Mouse (Mus musculus) MEL (cell line): ENCODE results near the gene Urb1. TPM values are rescaled to one million over a fixed set of nuclear protein-coding genes. Genes with fewer than 3 reads are reported as not detected.

Experiments used
- DNase-seq: peaks from one replicate; pipeline ENCODE4 v3.0.0; 2011; ENCODE audit warnings: low read depth, low spot score
- H3K27ac ChIP-seq: 2 replicates; pipeline ENCODE4 v1.5.1; 2012; ENCODE audit warnings: low read depth, mild to moderate bottlenecking, control low read depth, low read length, moderate library complexity; ENCODE audit not compliant: control insufficient read depth
- H3K27me3 ChIP-seq, 2 experiments: fragments of 150-350 bp in 1 of 2; sonication (generic) in 1 of 2; 2 replicates each; pipeline ENCODE4 v1.6.1; 2012; ENCODE audit warnings: low read length in 2 of 2, mild to moderate bottlenecking in 2 of 2, improper control_type of control experiment in 1 of 2, moderate library complexity in 1 of 2; ENCODE audit not compliant: insufficient read depth in 2 of 2, control insufficient read depth in 1 of 2
- H3K36me3 ChIP-seq, 2 experiments: 2 replicates each; pipeline ENCODE4 v1.6.1; 2012 to 2014; ENCODE audit warnings: low read length in 2 of 2, improper control_type of control experiment in 1 of 2, inconsistent platforms in 1 of 2, mild to moderate bottlenecking in 1 of 2; ENCODE audit not compliant: insufficient read depth in 2 of 2, control insufficient read depth in 1 of 2
- H3K4me1 ChIP-seq, 2 experiments: fragments of 150-350 bp in 1 of 2; sonication (generic) in 1 of 2; 2 replicates each; pipeline ENCODE4 v1.6.1; 2012; ENCODE audit warnings: low read length in 2 of 2, improper control_type of control experiment in 1 of 2, mild to moderate bottlenecking in 1 of 2; ENCODE audit not compliant: insufficient read depth in 2 of 2, control insufficient read depth in 1 of 2
- H3K4me3 ChIP-seq, 2 experiments: fragments of 150-350 bp in 1 of 2; sonication (generic) in 1 of 2; 2 replicates each; pipeline ENCODE4 v1.5.1; 2012; ENCODE audit warnings: low read depth in 2 of 2, low read length in 2 of 2, mild to moderate bottlenecking in 2 of 2, moderate library complexity in 2 of 2, control low read depth in 1 of 2, improper control_type of control experiment in 1 of 2; ENCODE audit not compliant: control insufficient read depth in 1 of 2, insufficient read depth in 1 of 2
- H3K79me2 ChIP-seq: 2 replicates; pipeline ENCODE4 v1.6.1; 2012; ENCODE audit warnings: mild to moderate bottlenecking, low read length, moderate library complexity; ENCODE audit not compliant: control insufficient read depth, poor library complexity, insufficient read depth
- H3K9ac ChIP-seq: 2 replicates; pipeline ENCODE4 v1.6.1; 2012; ENCODE audit warnings: low read depth, mild to moderate bottlenecking, control low read depth, low read length, moderate library complexity; ENCODE audit not compliant: control insufficient read depth, poor library complexity, severe bottlenecking
- H3K9me3 ChIP-seq: fragments of 150-350 bp; sonication (generic); replicated peaks from 2 replicates; pipeline ENCODE4 v1.6.1; 2012; ENCODE audit warnings: mild to moderate bottlenecking, low read length, improper control_type of control experiment, moderate library complexity; ENCODE audit not compliant: insufficient read depth
- BHLHE40 ChIP-seq: IDR thresholded peaks from 2 replicates; pipeline ENCODE4 v1.6.1; 2012; ENCODE audit warnings: low read depth, mild to moderate bottlenecking, inconsistent platforms, low read length, improper control_type of control experiment, borderline replicate concordance
- CHD1 ChIP-seq: IDR thresholded peaks from 2 replicates; pipeline ENCODE4 v1.6.1; 2012; ENCODE audit warnings: low read depth, mild to moderate bottlenecking, inconsistent platforms, low read length, improper control_type of control experiment
- CHD2 ChIP-seq: IDR thresholded peaks from 2 replicates; pipeline ENCODE4 v1.6.1; 2011; ENCODE audit warnings: low read length, improper control_type of control experiment
- E2F4 ChIP-seq: IDR thresholded peaks from 2 replicates; pipeline ENCODE4 v1.6.1; 2011; ENCODE audit warnings: low read depth, low read length, improper control_type of control experiment, borderline replicate concordance
- ELF1 ChIP-seq: IDR thresholded peaks from 2 replicates; pipeline ENCODE4 v1.6.1; 2014; ENCODE audit warnings: low read depth, mild to moderate bottlenecking, inconsistent platforms, low read length, improper control_type of control experiment, moderate library complexity
- GABPA ChIP-seq: IDR thresholded peaks from 2 replicates; pipeline ENCODE4 v1.6.1; 2012; ENCODE audit warnings: low read depth, mild to moderate bottlenecking, inconsistent platforms, low read length, improper control_type of control experiment, moderate library complexity
- HCFC1 ChIP-seq: IDR thresholded peaks from 2 replicates; pipeline ENCODE4 v1.6.1; 2012; ENCODE audit warnings: low read depth, mild to moderate bottlenecking, inconsistent platforms, low read length, improper control_type of control experiment, moderate library complexity
- MAFK ChIP-seq: IDR thresholded peaks from 2 replicates; pipeline ENCODE4 v1.6.1; 2011; ENCODE audit warnings: low read depth, mild to moderate bottlenecking, low read length, improper control_type of control experiment, borderline replicate concordance
- MAX ChIP-seq: IDR thresholded peaks from 2 replicates; pipeline ENCODE4 v1.6.1; 2011; ENCODE audit warnings: low read length, improper control_type of control experiment
- MEF2A ChIP-seq: IDR thresholded peaks from 2 replicates; pipeline ENCODE4 v1.6.1; 2014; ENCODE audit warnings: low read depth, mild to moderate bottlenecking, inconsistent platforms, low read length, improper control_type of control experiment; ENCODE audit not compliant: poor library complexity, insufficient replicate concordance, severe bottlenecking; ENCODE audit errors: extremely low read depth
- MXI1 ChIP-seq: IDR thresholded peaks from 2 replicates; pipeline ENCODE4 v1.6.1; 2011; ENCODE audit warnings: mild to moderate bottlenecking, low read depth, low read length, improper control_type of control experiment
- MYC ChIP-seq: IDR thresholded peaks from 2 replicates; pipeline ENCODE4 v1.6.1; 2011; ENCODE audit warnings: low read depth, mild to moderate bottlenecking, low read length, improper control_type of control experiment, moderate library complexity
- NELFE ChIP-seq: IDR thresholded peaks from 2 replicates; pipeline ENCODE4 v1.6.1; 2011; ENCODE audit warnings: low read depth, low read length, improper control_type of control experiment
- POLR2A ChIP-seq, 2 experiments: IDR thresholded peaks; 2 replicates each; pipeline ENCODE4 v1.6.1; 2011 to 2012; ENCODE audit warnings: low read length in 2 of 2, mild to moderate bottlenecking in 2 of 2, control low read depth in 1 of 2, improper control_type of control experiment in 1 of 2, low read depth in 1 of 2, moderate library complexity in 1 of 2; ENCODE audit not compliant: control insufficient read depth in 1 of 2, insufficient read depth in 1 of 2, poor library complexity in 1 of 2
- RAD21 ChIP-seq: IDR thresholded peaks from 2 replicates; pipeline ENCODE4 v1.6.1; 2011; ENCODE audit warnings: mild to moderate bottlenecking, low read depth, low read length, improper control_type of control experiment
- RCOR1 ChIP-seq: IDR thresholded peaks from 2 replicates; pipeline ENCODE4 v1.6.1; 2012; ENCODE audit warnings: low read depth, mild to moderate bottlenecking, inconsistent platforms, low read length, improper control_type of control experiment
- TBP ChIP-seq: IDR thresholded peaks from 2 replicates; pipeline ENCODE4 v1.8.0; 2011; ENCODE audit warnings: low read depth, low read length, improper control_type of control experiment
- USF1 ChIP-seq: IDR thresholded peaks from 2 replicates; pipeline ENCODE4 v1.6.1; 2014; ENCODE audit warnings: low read depth, mild to moderate bottlenecking, inconsistent platforms, low read length, improper control_type of control experiment, moderate library complexity
- USF2 ChIP-seq, 2 experiments: IDR thresholded peaks; 2 replicates each; pipeline ENCODE4 v1.6.1; 2011 to 2012; ENCODE audit warnings: improper control_type of control experiment in 2 of 2, low read length in 2 of 2, borderline replicate concordance in 1 of 2, inconsistent platforms in 1 of 2, low read depth in 1 of 2, mild to moderate bottlenecking in 1 of 2; ENCODE audit not compliant: insufficient read depth in 1 of 2
- ZC3H11A ChIP-seq: IDR thresholded peaks from 2 replicates; pipeline ENCODE4 v1.6.1; 2012; ENCODE audit warnings: low read depth, mild to moderate bottlenecking, inconsistent platforms, low read length, improper control_type of control experiment
- ZKSCAN1 ChIP-seq: IDR thresholded peaks from 2 replicates; pipeline ENCODE4 v1.6.1; 2012; ENCODE audit warnings: low read depth, mild to moderate bottlenecking, inconsistent platforms, low read length, improper control_type of control experiment, moderate library complexity
- ZMIZ1 ChIP-seq: IDR thresholded peaks from 2 replicates; pipeline ENCODE4 v1.6.1; 2012; ENCODE audit warnings: low read depth, mild to moderate bottlenecking, inconsistent platforms, low read length, improper control_type of control experiment, moderate library complexity
- ZNF384 ChIP-seq: IDR thresholded peaks from 2 replicates; pipeline ENCODE4 v1.6.1; 2012; ENCODE audit warnings: low read depth, mild to moderate bottlenecking, inconsistent platforms, low read length, improper control_type of control experiment
- polyA plus RNA-seq, 2 experiments: library from polyadenylated mRNA; stranded (reverse) in 1 of 2; unstranded in 1 of 2; fragments of >175 nt in 1 of 2; fragments of >200 nt in 1 of 2; gene quantifications; 2 replicates each; pipeline versions ENCODE4 v1.2.1 to v1.2.4; 2012; ENCODE audit warnings: low replicate concordance in 2 of 2, low read depth in 1 of 2; ENCODE audit not compliant: insufficient read length in 2 of 2, insufficient read depth in 1 of 2, missing spikeins in 1 of 2
- total RNA-seq: library from RNA; depleted of rRNA; stranded (reverse); fragments of 300-350 nt; gene quantifications from 2 replicates; pipeline ENCODE4 v1.2.3, GENCODE M21; 2012

Gene Urb1
- total and polyA plus RNA-seq, 3 experiments, result 26.2 to 36.7 (median 35.3) TPM

GRCm38 (mm10) chr16:90710313-90710712 is 99.9 kb downstream of the Urb1 start:
- TF ChIP-seq MAX, result no peak
- TF ChIP-seq POLR2A (IDR thresholded peaks at IDR 0.05; ENCODE audit: control insufficient read depth in 1 of 2, insufficient read depth in 1 of 2, low read depth in 1 of 2, low read length in 2 of 2, poor library complexity in 1 of 2), result no peak
- TF ChIP-seq BHLHE40, result no peak
- TF ChIP-seq HCFC1, result no peak
- no peak for TF ChIP-seq ZNF384
- no peak for TF ChIP-seq ZMIZ1
- TF ChIP-seq MYC, result no peak
- no peak for TF ChIP-seq CHD1
- no peak for TF ChIP-seq ZC3H11A
- no peak for TF ChIP-seq MAFK
- no peak for TF ChIP-seq CHD2
- TF ChIP-seq USF1, result no peak
- no peak for TF ChIP-seq E2F4
- TF ChIP-seq MXI1, result no peak
- TF ChIP-seq RCOR1, result no peak
- TF ChIP-seq ZKSCAN1, result no peak
- no peak for TF ChIP-seq RAD21
- Histone ChIP-seq H3K4me3 (no peak overlapping the region), H3K79me2 (no peaks in the 10 kb centered on the region), H3K4me1 (peaks cover 0 to 3% of the 10 kb centered on the region in 2 experiments; a peak in 1 of 4 replicates), H3K27ac (no peak overlapping the region), H3K27me3 (no peaks in the 10 kb centered on the region), H3K36me3 (no peaks in the 10 kb centered on the region), H3K9me3 (no peaks in the 10 kb centered on the region), H3K9ac (no peak overlapping the region)
- no peak for DNase-seq

- no peak overlapping the region for H3K9ac ChIP-seq
- H3K27me3 ChIP-seq, result no peaks in the 10 kb centered on the region
- H3K36me3 ChIP-seq, result no peaks in the 10 kb centered on the region
- H3K4me1 ChIP-seq, result peaks cover 0 to 3% of the 10 kb centered on the region in 2 experiments; a peak in 1 of 4 replicates
- no peak for DNase-seq
- H3K4me3 ChIP-seq, result no peak overlapping the region
- no peaks in the 10 kb centered on the region for H3K9me3 ChIP-seq
- no peaks in the 10 kb centered on the region for H3K79me2 ChIP-seq
- TF ChIP-seq GABPA (no peak), NELFE (no peak), USF2 (IDR thresholded peaks at IDR 0.05; ENCODE audit: borderline replicate concordance in 1 of 2, insufficient read depth in 1 of 2, low read depth in 1 of 2, low read length in 2 of 2) (no peak), POLR2A (IDR thresholded peaks at IDR 0.05; ENCODE audit: control insufficient read depth in 1 of 2, insufficient read depth in 1 of 2, low read depth in 1 of 2, low read length in 2 of 2, poor library complexity in 1 of 2) (no peak), ELF1 (no peak), TBP (no peak), ZC3H11A (no peak), MEF2A (no peak), RAD21 (no peak), MYC (no peak)
- no peak overlapping the region for H3K27ac ChIP-seq
Observed at GRCm38 (mm10) chr16:90709711-90710289, 100.4 kb downstream of the Urb1 start.
